Mouse (Mus musculus) left cerebral cortex, postnatal 25 days (tissue): ENCODE data around the gene Cul3. TPM values are rescaled to one million over a fixed set of nuclear protein-coding genes. Genes with fewer than 3 reads are reported as not detected.
A peak's percentile ranks its signal among the peaks of the same experiment; 100 is the strongest.
"Not testable (repeated sequence)": the region's sequence is repeated elsewhere in the genome, so short reads cannot be mapped to it uniquely, and the experiment has no call there.

Experiments used
- DNase-seq, 2 experiments: peaks; one replicate each; pipeline ENCODE4 v3.0.0; 2022; ENCODE audit warnings: low spot score in 2 of 2, mixed read lengths in 1 of 2
- intact Hi-C: fragments of 180-260 bp; cut with DNase I; formaldehyde crosslinking; loops from one replicate; pipeline ENCODE4 v1.15.1; 2025
- total RNA-seq, 2 experiments: library from RNA; stranded (reverse); gene quantifications; 2 replicates each; pipeline ENCODE4 v1.2.3; 2021

The Cul3 gene
- total RNA-seq = 100 to 1,000 TPM; 137 to 145 TPM

DNA sequence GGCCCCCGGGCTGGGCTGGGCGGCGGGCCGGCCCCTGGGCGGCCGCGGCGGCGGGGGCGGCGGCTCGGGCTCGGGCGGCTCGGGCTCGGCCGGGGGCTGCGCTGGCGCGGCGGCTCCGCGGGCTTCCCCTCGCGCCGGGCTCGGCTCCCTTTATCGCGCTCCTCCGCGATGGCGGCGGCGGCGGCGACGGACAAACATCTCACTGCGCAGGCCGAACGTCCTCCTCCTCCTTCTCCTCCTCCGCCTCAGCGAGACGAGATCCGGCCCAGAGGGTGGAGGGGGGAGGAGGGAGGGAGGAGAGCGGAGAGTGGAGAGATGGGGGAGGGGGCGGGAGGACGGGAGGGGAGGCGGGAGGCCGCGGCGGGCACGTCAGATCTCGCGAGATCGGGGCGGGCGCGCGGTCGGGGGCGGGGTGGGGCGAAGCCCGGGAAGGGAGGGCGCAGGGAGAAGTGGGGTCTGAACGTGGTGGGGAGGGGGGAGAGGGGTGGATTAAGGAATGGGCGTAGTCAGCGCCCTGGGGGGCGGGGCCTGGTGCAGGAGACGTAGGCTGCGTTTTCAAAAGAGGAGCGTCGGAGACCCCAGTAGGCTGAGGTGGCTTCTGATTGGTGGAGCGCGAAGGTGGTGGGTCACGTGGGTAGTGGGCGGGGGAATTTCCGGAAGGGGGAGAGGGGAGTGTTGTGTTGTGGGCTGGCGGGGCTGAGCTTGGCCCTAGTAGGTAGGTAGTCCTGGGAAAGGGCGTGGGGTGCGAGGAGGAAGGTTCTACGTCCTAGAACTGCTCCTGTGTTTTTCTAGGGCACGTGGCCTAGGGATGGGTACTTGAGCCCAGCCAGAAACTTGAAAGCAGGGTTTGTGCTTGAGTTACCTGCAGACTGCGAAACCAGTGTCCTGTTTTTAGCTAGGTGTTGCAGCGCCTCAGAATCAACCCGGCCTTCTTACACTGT lies at the start of gene Cul3:
Cul3 (minus strand) TSS at position 45 of the 941 bp plus-strand sequence.
- peak; percentile 91 to 96 for DNase-seq
- intact Hi-C loops = no loop called here

DNA sequence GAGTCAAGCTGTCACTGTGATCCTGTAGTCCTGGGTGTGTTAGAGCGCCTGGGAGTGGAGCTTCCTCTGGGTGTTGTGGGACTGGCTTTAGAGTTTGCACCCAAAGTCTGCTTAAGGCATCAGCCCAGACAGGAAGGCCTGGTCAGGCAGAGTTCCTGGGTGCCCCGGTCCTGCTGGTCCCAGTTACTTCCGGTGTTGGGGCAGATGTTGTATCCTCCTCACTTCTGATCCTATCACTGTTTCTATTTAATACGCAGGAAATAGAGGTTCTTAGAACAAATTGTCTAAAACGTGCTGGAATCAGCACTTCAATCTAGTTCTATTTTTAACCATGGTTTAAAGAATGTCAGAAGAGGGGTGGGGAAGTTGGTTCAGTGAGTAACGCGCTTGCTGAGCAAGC lies 49.2 kb upstream of the Cul3 start:
- intact Hi-C loops = no loop called here
- no peak for DNase-seq

- no peak for DNase-seq
- intact Hi-C loops = no loop called here
These were observed 43.6 kb upstream of the Cul3 start for GRCm38 (mm10) chr1:80383613-80384589.

- intact Hi-C loops = no loop called here
- no peak for DNase-seq
These were observed 42.6 kb upstream of the Cul3 start for GRCm38 (mm10) chr1:80382928-80383327.

DNA sequence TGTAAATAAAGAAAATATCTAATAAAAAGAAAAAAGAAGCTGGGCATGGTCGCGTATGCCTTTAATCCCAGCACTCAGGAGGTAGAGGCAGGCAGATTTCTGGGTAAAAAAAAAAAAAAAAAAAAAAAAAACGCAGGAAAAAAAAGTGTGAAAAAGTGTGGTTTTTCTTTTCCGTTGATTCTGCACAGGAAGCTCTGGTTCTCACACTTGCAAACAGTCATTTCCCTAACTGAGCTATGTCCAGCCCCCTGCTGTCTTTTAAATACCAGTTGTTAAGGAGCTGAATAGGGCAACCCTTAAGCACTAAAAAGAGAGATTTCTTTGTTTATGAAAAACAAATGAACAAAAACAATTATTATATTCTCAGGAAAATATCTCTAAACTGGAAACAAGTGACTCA lies 41.0 kb upstream of the Cul3 start:
- intact Hi-C loops = no loop called here
- DNase-seq = no peak

DNA sequence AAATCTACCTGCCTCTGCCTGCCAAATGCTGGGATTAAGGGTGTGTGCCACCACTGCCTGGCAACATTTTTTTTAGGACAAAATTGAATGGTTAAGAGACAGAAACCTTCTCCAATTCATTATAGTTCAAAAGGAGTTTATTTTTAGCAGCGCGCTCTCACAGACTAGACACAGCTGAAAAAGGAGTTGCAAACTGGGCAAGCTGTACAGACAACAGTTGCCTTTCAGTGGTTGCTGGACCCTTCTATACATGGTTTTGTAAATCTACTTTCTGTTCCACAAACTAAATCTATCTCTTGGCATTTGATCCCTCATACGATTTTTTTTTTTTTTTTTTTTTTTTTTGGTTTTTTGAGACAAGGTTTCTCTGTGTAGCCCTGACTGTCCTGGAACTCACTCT lies 31.7 kb upstream of the Cul3 start:
- DNase-seq = peak in 1 of 2 experiments; percentile 25
- intact Hi-C loops = no loop called here

- DNase-seq = peak in 1 of 2 experiments; percentile 69
- intact Hi-C loops = no loop called here
These were observed 31.1 kb upstream of the Cul3 start for GRCm38 (mm10) chr1:80371189-80371889.

- DNase-seq = no peak
- intact Hi-C loops = no loop called here
These were observed 23.2 kb upstream of the Cul3 start for GRCm38 (mm10) chr1:80363486-80363885.

DNA sequence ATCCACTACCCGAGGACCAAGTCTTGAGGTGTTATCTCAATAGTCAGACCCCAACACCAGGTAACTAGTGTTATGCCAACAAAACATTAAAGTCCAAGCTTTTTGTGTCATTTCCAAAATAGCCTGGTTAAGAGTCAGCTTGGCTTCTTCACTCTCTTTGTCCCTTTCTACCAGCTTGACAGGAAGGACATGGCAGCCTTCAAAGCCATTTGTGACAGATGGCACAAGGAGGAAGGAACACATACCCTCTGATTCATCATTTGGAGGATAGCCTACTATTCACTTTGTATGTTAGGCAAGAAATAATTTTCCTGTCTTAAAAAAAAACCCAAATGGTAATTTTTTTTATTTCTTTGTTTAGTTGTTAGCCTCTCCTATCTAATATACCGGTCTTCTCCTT lies 22.7 kb upstream of the Cul3 start:
- DNase-seq = no peak
- intact Hi-C loops = no loop called here

DNA sequence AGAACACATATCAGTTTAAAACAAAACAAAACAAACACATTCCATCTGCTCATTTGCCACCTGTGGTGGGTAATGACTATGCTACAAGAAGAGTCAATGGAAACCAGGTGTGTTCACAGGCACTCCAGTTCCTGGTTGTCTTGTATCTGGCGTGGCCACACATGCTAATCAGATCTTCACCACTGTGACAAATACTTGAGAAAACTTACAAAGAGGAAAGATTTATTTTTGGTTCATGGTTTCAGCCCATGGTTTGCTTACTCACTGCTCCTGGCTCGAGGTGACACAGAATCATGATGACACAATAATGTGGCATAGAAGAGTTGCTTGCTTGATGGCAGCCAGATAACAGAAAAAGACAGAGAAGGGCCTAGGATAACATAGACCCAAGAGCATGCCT lies 22.1 kb upstream of the Cul3 start:
- intact Hi-C loops = no loop called here
- no peak for DNase-seq

- intact Hi-C loops, DNase-seq: not testable (repeated sequence)
These were observed 21.5 kb upstream of the Cul3 start for GRCm38 (mm10) chr1:80361771-80362170.

GRCm38 (mm10) chr1:80360038-80360608 lies 19.8 kb upstream of the Cul3 start:
- intact Hi-C loops = no loop called here
- no peak for DNase-seq

GRCm38 (mm10) chr1:80340061-80340435 lies 232 bp downstream of the Cul3 start:
- peak; percentile 56 to 69 for DNase-seq
- intact Hi-C loops = no loop called here

DNA sequence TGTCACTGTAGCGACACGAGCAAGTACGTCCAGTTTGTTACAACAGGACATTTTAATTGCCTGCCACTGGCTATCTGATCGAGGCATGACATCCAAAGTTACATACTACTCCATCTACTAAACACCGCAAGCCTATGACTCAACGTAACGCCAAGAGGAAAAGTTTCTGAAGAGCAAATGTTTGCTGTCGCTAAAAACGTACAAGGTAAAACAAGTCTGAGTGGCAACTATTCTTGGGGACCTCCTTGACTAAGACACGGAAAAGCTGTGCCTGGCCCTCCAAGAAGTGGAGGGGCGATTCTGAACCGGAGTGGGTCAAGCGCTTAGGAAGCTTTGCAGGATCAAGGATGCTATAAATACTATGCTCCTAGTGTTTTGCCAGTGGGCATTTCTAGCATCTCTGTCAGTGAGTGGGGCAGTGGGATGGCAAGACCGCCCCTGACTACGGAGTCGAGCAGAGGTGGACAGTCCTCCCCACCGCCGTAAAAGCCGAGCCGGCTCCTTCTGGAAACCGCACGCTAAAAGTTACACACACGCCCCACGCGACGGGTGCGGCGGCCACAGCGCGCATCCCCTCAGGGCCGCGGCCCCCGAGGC lies 757 bp downstream of the Cul3 start:
- intact Hi-C loops = no loop called here

DNA sequence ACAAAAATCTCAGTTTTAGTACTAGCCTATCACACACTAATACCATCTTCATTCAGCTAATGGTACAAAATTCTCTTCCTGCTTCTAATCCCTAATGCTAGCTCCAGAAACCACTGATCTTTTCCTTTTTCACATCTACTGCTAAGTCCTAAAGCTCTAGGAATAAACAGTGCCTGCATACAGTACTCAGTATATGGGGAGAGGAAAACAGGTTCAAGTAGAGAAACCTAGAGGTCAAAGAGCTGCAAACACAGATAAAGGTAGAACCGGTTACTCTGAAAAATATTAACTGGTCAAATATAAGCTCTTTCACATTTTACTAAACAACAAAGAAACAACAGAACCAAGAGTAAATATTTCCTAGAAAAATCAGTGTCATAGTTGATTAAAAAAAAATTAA lies 1.9 kb downstream of the Cul3 start:
- DNase-seq = no peak
- intact Hi-C loops = no loop called here

More for the DNA sequence above, 757 bp downstream of the Cul3 start:
- peak in 1 of 2 experiments; percentile 19 for DNase-seq

GRCm38 (mm10) chr1:80335726-80336368 lies 4.4 kb downstream of the Cul3 start:
- intact Hi-C loops = no loop called here
- no peak for DNase-seq

- no peak for DNase-seq
- intact Hi-C loops = no loop called here
These were observed 5.2 kb downstream of the Cul3 start for GRCm38 (mm10) chr1:80335118-80335517.

DNA sequence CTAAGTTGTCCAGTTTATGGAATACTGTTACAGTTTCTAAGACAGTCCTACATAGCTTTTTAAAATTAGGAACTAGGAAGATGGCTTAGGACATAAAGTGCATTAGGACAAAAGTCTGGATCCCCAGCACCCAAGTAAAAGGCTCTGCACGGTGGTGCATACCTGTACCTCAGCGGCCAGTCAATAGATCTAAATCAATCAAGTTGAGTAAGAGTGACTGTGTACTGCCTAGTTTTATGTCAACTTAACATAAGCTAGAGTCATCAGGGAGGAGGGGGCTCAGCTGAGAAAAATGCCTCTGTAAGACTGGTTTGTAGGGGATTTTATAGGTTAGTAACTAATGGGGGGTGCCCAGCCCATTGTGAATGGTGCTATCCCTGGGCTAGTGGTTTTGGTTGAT lies 9.3 kb downstream of the Cul3 start:
- no peak for DNase-seq
- intact Hi-C loops = no loop called here

DNA sequence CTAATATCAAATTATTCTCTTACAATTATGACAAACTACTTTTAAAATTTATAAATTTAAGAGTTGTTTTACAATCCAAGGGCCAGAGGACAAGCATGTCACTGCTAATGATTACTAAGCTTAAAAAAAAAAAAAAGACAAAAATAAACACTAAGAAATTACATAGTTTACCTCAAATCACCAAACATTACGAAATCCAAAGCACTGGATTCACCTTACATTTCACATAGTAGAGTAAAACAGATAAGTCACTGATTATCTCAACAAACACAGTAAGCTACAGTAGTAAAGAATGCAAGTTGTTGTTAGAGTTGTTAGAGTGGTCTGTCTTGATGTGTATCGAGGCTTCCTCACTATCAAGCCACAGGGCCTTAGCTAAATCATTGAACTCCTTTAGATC lies 14.5 kb downstream of the Cul3 start:
- intact Hi-C loops = no loop called here
- DNase-seq = no peak
